Mouse (Mus musculus) naive thymus-derived CD4-positive, alpha-beta T cell, adult 2 months (primary cell): Measurements from ENCODE around the gene Polr3b.
A peak's percentile ranks its signal among the peaks of the same experiment; 100 is the strongest.

ENCODE experiments used
- DNase-seq: peaks from one replicate; pipeline ENCODE4 v3.0.0-alpha.2; 2011; ENCODE audit warnings: low read depth

Polr3b gene

GRCm38 (mm10) chr10:84610783-84611182, 11.3 kb upstream of the Polr3b start:
- DNase-seq = no peak

GRCm38 (mm10) chr10:84611664-84612063, 10.4 kb upstream of the Polr3b start:
- no peak for DNase-seq

GRCm38 (mm10) chr10:84612281-84612680, 9.8 kb upstream of the Polr3b start:
- no peak for DNase-seq

- no peak for DNase-seq
Observed at GRCm38 (mm10) chr10:84613366-84613765, 8.7 kb upstream of the Polr3b start.

GRCm38 (mm10) chr10:84615076-84615475, 7.0 kb upstream of the Polr3b start:
- no peak for DNase-seq

- DNase-seq = peak; percentile 71
Observed at GRCm38 (mm10) chr10:84631182-84631581, 9.1 kb downstream of the Polr3b start.

GRCm38 (mm10) chr10:84632005-84632404, 9.9 kb downstream of the Polr3b start:
- DNase-seq = peak; percentile 60

GRCm38 (mm10) chr10:84636656-84637055, 14.6 kb downstream of the Polr3b start:
- DNase-seq = no peak

- no peak for DNase-seq
Observed at GRCm38 (mm10) chr10:84638382-84638781, 16.3 kb downstream of the Polr3b start.

GRCm38 (mm10) chr10:84639525-84640287, 17.6 kb downstream of the Polr3b start:
- DNase-seq = no peak

GRCm38 (mm10) chr10:84640861-84641260, 18.8 kb downstream of the Polr3b start:
- DNase-seq = no peak

GRCm38 (mm10) chr10:84641576-84641975, 19.5 kb downstream of the Polr3b start:
- no peak for DNase-seq

GRCm38 (mm10) chr10:84645940-84646339, 23.8 kb downstream of the Polr3b start:
- no peak for DNase-seq

GRCm38 (mm10) chr10:84646506-84647102, 24.5 kb downstream of the Polr3b start:
- peak; percentile 48 for DNase-seq

- DNase-seq = no peak
Observed at GRCm38 (mm10) chr10:84647264-84647663, 25.2 kb downstream of the Polr3b start.

GRCm38 (mm10) chr10:84648911-84649310, 26.8 kb downstream of the Polr3b start:
- no peak for DNase-seq

GRCm38 (mm10) chr10:84654029-84654428, 31.9 kb downstream of the Polr3b start:
- DNase-seq = no peak

- no peak for DNase-seq
Observed at GRCm38 (mm10) chr10:84654731-84655130, 32.6 kb downstream of the Polr3b start.

GRCm38 (mm10) chr10:84656618-84657017, 34.5 kb downstream of the Polr3b start:
- no peak for DNase-seq

GRCm38 (mm10) chr10:84657437-84658087, 35.5 kb downstream of the Polr3b start:
- DNase-seq = no peak

GRCm38 (mm10) chr10:84658088-84658848, 36.2 kb downstream of the Polr3b start:
- peak; percentile 26 for DNase-seq

- DNase-seq = no peak
Observed at GRCm38 (mm10) chr10:84659281-84659680, 37.2 kb downstream of the Polr3b start.
